Mouse (Mus musculus) embryonic fibroblast, embryonic 13.5 days (primary cell): Measurements from ENCODE around the gene Adgrl3. TPM values are rescaled to one million over a fixed set of nuclear protein-coding genes. Genes with fewer than 3 reads are reported as not detected.

ENCODE experiments used
- H3K27ac ChIP-seq: 2 replicates; pipeline ENCODE4 v1.5.1; 2012; ENCODE audit warnings: low read length, control low read depth, inconsistent platforms; ENCODE audit not compliant: insufficient read depth
- H3K4me1 ChIP-seq: 2 replicates; pipeline ENCODE4 v1.6.1; 2011; ENCODE audit warnings: low read length; ENCODE audit not compliant: control insufficient read depth, insufficient read depth
- H3K4me3 ChIP-seq: 2 replicates; pipeline ENCODE4 v1.5.1; 2011; ENCODE audit warnings: mild to moderate bottlenecking, control low read depth, low read length; ENCODE audit not compliant: insufficient read depth
- CTCF ChIP-seq: IDR thresholded peaks from 2 replicates; pipeline ENCODE4 v1.5.1; 2011; ENCODE audit warnings: mild to moderate bottlenecking, control low read depth, low read length, moderate library complexity, borderline replicate concordance; ENCODE audit not compliant: insufficient read depth
- POLR2A ChIP-seq: IDR thresholded peaks from 2 replicates; pipeline ENCODE4 v1.6.1; 2011; ENCODE audit warnings: low read depth, mild to moderate bottlenecking, control low read depth, low read length, moderate library complexity
- polyA plus RNA-seq: library from polyadenylated mRNA; stranded (reverse); fragments of >200 nt; gene quantifications from 2 replicates; pipeline ENCODE4 v1.2.4, GENCODE M21; 2011; ENCODE audit warnings: low read depth; ENCODE audit not compliant: missing spikeins, insufficient read length

The Adgrl3 gene
- polyA plus RNA-seq, 1 experiment: 35.9 TPM

DNA sequence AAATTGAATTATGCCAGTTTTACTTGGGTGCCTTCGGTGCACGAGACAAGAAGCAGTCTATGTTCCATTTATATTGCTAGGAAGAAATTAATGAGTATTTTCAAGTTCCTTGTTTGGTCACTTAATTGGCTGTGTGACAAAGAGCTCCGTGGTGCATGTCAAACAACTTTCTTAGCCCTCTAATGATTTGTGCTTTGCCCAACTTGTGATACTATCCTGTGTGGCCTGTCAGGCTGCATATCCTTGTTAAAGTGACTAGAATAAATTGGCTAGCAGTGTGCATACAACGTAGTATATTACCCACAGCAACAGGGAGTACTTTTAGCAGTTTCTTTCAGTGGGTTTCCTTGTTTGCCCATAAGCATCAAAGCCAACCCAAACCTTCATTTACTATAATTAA is 651.1 kb downstream of the Adgrl3 start:
- H3K4me1 ChIP-seq: no peaks in the 10 kb centered on the region
- H3K27ac ChIP-seq: no peak overlapping the region
- no peak overlapping the region for H3K4me3 ChIP-seq
- TF ChIP-seq POLR2A (no peak), CTCF (no peak)

DNA sequence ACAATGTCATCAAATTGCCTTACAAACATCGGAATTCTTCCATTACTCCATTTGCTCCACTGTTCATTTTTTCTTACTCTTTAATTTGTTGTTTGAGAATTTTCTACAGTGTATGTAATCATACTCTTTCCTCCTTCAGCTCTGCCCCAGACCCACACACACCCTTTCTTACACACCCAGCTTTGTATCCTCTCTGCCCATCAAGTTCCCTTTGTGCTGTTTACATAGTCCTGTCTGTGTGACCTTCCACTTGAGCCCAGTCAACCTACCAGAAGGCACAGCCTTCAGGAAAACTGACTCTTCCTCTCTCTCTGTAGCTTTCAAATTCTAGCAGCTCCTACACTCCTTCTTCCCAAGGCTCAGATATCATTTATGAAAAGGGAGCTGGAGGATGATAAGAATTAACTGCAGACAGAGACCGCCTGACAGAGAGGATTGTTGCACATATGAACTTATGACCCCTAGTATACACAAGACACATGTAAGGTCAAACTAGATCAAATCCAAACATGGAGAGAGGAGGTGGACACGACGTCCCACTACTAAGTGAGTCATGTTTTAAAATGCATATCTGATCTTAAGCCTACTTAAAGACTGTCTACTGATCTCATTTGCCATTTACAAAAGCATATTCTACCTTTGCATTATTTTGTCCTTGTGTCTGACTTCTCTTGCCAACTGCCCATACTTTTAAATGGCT is 654.5 kb downstream of the Adgrl3 start:
- no peak for TF ChIP-seq POLR2A
- H3K27ac ChIP-seq: no peak overlapping the region
- no peak overlapping the region for H3K4me3 ChIP-seq
- no peaks in the 10 kb centered on the region for H3K4me1 ChIP-seq

DNA sequence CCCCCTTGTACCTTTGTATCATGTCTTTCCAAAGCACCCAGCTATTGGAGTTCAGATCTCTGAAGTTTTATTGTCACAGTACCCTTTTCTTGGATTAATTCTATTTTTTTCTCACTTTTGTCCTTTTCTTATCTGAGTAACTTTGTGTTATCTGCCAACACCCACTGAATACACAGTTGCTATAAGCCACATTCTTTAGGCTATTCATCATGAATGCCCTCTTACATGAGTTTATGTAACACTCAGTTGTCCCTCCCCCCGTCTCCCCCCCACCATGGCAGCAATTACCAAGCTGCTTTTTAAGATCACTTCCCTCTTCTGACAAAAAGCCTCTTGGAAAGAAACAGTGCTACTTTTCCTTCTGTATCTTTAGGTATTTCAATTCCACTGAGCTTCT is 655.0 kb downstream of the Adgrl3 start:
- Histone ChIP-seq H3K27ac (no peak overlapping the region), H3K4me3 (no peak overlapping the region), H3K4me1 (no peaks in the 10 kb centered on the region)
- no peak for TF ChIP-seq CTCF
- no peak for TF ChIP-seq POLR2A

DNA sequence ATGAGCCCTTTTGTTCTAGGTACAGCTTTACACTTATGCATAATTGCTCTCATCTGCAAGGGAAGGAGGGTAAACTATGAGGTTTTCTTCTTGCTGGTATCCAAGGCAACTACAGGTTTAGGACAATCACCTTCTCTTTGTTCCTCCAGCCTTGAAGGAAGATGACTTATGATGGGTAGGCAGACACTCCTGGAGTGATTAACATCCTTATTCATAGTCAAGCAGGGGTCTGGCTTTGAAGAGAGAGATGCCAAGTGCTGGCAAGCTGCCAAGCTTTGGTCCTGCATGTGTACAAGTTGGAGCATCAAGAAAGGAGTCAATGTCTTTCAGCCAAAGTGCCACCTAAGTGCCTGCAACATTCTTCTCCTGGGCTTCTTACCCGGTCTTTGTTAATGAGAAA is 657.0 kb downstream of the Adgrl3 start:
- no peak overlapping the region for H3K4me3 ChIP-seq
- TF ChIP-seq CTCF: no peak
- TF ChIP-seq POLR2A: no peak

GRCm38 (mm10) chr5:81686206-81686605 is 666.3 kb downstream of the Adgrl3 start:
- no peaks in the 10 kb centered on the region for H3K4me1 ChIP-seq
- H3K4me3 ChIP-seq: no peak overlapping the region

More for the DNA sequence above, 657.0 kb downstream of the Adgrl3 start:
- Histone ChIP-seq H3K27ac (no peak overlapping the region), H3K4me1 (no peaks in the 10 kb centered on the region)

DNA sequence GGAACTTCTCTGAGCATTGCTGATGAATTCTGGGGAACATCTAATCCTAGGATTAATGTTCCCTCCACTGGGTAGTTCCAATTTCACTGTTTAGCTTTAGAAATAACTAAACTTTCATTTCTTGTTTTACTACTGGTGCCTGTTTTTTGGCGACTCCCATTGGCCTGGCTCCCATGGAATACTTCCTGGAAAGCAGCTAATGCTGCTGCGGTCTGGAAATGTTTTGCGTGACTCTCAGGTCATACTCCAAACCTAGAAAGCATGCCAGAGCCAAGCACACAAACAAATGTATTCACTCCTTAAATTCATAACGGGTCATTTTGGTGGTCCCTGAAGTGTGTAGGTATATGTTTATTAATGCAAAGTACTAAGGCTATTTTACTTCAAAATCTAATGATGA is 666.9 kb downstream of the Adgrl3 start:
- Histone ChIP-seq H3K4me1 (no peaks in the 10 kb centered on the region), H3K4me3 (no peak overlapping the region), H3K27ac (no peak overlapping the region)
- TF ChIP-seq CTCF (no peak), POLR2A (no peak)

More at GRCm38 (mm10) chr5:81686206-81686605, 666.3 kb downstream of the Adgrl3 start:
- TF ChIP-seq CTCF (no peak), POLR2A (no peak)
- no peak overlapping the region for H3K27ac ChIP-seq

DNA sequence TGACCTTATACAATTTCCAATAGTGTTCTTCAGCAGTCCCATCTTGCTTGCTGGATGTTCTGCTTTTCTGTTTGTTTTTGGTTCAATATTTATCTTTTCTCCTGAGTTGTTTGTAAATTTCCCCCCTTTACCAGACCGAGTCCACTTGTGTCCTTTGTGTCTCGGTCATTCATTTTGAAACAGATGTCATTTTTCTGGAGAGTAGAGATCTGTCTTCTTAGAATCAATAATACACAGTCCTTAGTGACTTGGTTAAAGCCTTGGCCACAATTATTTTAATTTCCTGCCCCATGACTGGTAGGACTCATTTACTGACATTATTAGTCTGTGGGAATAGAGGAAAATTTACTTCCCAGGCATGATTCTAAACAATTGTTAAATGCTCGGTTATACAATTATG is 709.7 kb downstream of the Adgrl3 start:
- Histone ChIP-seq H3K27ac (no peak overlapping the region), H3K4me1 (no peaks in the 10 kb centered on the region), H3K4me3 (no peak overlapping the region)
- TF ChIP-seq POLR2A: no peak
- no peak for TF ChIP-seq CTCF

DNA sequence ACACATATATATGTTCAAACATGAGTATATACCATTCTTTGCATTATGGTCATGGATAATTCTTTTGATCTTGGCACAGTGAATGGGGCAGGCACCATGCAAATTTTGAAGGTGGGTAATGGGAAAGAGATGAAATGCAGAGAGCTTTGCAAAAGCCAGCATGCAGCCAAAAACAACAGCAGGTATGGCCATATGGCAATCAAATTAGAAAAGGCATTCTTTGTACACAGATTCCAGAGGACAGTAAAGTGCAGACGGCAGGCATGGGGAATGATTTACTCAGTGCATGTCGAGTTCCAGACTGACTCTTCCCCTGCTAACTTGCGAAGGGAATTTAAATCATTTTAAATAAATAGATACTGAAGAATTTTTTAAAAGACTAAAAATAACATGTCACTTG is 716.1 kb downstream of the Adgrl3 start:
- H3K4me3 ChIP-seq: no peak overlapping the region
- H3K27ac ChIP-seq: no peak overlapping the region
- TF ChIP-seq CTCF (no peak), POLR2A (no peak)
- H3K4me1 ChIP-seq: no peaks in the 10 kb centered on the region

DNA sequence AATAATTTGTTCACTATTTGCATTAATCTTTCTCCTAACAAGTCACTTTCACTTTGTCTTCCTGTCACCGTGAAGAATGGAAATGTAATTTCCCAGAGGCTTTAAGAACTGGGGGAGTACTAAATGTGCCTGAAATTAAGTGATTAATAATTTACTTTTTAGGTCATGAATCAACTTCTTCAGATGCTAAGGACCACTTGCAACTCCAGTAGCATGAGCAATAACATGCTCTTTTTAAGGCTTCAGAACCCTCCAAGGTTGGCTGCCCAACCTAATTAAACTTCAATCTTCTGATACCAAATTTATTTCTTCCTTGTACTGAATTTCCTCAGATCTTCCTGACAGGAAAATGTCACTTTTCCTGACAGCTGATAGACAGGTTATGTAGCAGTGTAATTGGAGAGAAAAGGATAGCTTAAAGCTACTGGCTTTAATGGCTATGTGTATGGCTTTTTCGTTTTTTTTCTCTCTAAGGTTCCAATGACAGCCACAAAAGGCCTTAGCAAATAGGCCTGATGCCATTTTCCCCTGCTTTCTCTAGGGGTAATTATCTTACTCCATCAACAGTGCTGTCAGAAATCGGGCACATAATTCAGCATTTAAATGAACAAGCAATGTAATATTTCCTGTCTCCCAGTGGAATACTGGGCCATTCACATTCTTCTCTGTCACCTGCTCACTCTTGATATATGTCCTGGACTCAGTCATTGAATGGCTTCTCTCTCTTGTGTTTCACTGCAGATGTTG is 718.5 kb downstream of the Adgrl3 start:
- Histone ChIP-seq H3K27ac (no peak overlapping the region), H3K4me1 (no peaks in the 10 kb centered on the region), H3K4me3 (no peak overlapping the region)
- TF ChIP-seq CTCF (no peak), POLR2A (no peak)

DNA sequence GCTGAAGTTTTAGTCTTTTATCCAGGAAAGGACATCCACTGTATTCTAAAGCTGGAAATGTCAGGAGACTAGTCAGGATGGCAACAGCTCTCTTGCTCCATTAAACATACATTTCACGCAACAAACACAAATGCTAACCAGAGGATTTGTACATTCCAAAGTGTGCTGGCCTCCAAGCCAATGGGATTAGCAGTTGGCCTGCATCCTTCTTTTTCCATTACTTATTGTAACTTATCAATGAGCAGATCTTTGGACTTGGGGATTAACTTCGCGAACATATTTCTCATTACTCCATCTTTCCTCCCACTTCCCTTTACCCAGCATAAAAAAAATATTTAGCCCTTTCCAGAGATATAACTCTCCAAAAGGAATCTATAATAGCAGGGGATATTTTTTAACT is 732.5 kb downstream of the Adgrl3 start:
- Histone ChIP-seq H3K4me3 (no peak overlapping the region), H3K27ac (no peak overlapping the region), H3K4me1 (no peaks in the 10 kb centered on the region)
- TF ChIP-seq CTCF: no peak
- no peak for TF ChIP-seq POLR2A

DNA sequence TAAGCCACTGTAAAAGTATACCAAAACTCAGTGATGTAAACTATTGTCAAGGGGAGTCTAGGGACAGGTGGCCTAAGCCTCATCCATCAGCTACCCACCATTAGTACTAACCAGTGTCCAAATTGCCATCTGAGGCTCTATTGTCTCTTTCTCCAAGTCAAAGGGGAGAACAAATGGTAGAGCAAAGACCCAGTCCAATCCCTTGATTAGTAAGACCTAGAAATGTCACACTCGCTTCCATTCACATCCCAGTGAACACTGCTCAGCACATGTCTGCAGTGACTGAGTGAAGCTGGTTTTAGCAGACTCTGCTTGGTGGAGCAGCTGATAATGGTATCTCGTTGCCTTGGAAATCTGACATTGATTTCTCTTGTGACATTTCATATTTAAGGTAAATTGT is 735.8 kb downstream of the Adgrl3 start:
- Histone ChIP-seq H3K27ac (no peak overlapping the region), H3K4me1 (no peaks in the 10 kb centered on the region), H3K4me3 (no peak overlapping the region)
- TF ChIP-seq POLR2A (no peak), CTCF (no peak)
